Mouse (Mus musculus): Measurements from ENCODE around the gene Plcb1.

- TF ChIP-seq GATA1 (IDR thresholded peaks at IDR 0.05; ENCODE audit: borderline replicate concordance, low read length) (no peak), FLI1 (IDR thresholded peaks at IDR 0.05; ENCODE audit: low read length) (no peak)
Measured at GRCm38 (mm10) chr2:134942919-134943318, 157.1 kb downstream of the Plcb1 start.

All from megakaryocyte, embryonic 14.5 days (primary cell).